Mouse (Mus musculus) cerebellum, adult 2 months (tissue): ENCODE measurements around the gene Gm26897.

ENCODE experiments used
- CTCF ChIP-seq: fragments of 200-500 bp; IDR thresholded peaks from 2 replicates; pipeline ENCODE4 v1.5.1; 2011; ENCODE audit warnings: low read depth, mild to moderate bottlenecking, control low read depth, low read length, moderate library complexity, borderline replicate concordance; ENCODE audit not compliant: insufficient read depth
- POLR2A ChIP-seq: fragments of 200-500 bp; IDR thresholded peaks from 2 replicates; pipeline ENCODE4 v1.6.1; 2011; ENCODE audit warnings: low read length, control low read depth, borderline replicate concordance; ENCODE audit not compliant: insufficient read depth

GRCm38 (mm10) chr5:111730560-111731167 is 3.1 kb upstream of the Gm26897 start:
- TF ChIP-seq POLR2A (no peak), CTCF (no peak)
